Mouse (Mus musculus): ENCODE data around the gene Kpna2.
"Not testable (repeated sequence)": the region's sequence is repeated elsewhere in the genome, so short reads cannot be mapped to it uniquely, and the experiment has no call there.

The Kpna2 gene

GRCm38 (mm10) chr11:107017339-107017886 is 18.1 kb upstream of the Kpna2 start:
- no peak for DNase-seq

GRCm38 (mm10) chr11:107016893-107017292 is 17.6 kb upstream of the Kpna2 start:
- no peak for DNase-seq

DNA sequence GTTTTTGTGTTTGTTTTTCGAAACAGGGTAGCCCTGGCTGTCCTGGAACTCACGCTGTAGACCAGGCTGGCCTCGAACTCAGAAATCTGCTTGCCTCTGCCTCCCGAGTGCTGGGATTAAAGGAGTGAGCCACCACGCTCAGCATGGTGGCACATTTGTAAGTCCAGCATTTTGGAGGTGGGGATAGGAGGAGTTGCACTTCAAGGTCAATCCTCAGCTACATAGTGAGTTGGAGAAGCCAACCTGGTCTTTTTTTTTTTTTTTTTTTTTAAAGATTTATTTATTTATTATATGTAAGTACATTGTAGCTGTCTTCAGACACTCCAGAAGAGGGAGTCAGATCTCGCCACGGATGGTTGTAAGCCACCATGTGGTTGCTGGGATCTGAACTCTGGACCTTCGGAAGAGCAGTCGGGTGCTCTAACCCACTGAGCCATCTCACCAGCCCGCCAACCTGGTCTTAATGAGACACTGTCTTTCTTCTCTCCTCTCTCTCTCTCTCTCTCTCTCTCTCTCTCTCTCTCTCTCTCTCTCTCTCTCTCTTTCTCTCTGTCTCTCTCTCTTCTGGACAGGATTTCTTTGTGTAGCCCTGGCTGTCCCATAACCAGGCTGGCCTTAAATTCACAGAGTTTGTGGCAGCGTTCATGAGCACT is 16.3 kb upstream of the Kpna2 start:
- DNase-seq: not testable (repeated sequence)

DNA sequence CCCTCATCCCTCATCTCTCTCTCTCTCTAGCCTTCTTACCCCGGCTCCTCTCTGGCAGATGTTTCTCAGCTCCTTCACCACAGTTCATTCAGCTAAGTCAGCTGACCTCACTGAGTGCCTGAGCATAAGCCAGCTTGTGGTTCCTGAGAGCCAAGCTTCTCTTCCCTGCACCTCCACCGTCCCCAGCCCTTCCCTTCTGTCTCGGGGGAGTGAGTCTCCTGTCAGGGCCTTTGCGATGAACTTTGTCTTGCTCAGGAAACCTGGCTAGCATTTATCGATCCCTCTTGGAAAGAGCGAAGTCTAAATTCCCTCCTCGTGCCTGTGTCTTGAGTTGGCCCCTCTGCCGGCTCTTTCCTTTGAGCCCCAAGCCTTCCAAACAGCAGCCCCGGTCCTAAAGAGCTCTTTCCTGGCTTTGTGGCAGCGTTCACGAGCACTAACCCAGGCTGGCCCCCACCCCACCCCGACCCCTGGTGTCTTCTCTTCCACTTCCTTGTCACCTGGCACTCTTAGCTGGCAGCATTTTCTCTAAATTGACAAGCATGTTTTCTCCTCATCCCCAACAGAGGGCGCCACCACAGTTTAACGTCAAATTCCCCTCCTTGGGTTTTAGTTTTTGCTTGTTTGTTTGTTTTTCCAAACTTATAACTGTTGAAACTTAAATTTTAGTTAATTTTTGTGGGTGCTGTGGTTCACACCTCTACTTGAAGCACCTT is 15.4 kb upstream of the Kpna2 start:
- DNase-seq: peak in 1 of 2 experiments; percentile 33

- DNase-seq: no peak
Measured at GRCm38 (mm10) chr11:107014020-107014585, 14.8 kb upstream of the Kpna2 start.

GRCm38 (mm10) chr11:107012324-107013017 is 13.1 kb upstream of the Kpna2 start:
- DNase-seq: peak; percentile 96 to 97

DNA sequence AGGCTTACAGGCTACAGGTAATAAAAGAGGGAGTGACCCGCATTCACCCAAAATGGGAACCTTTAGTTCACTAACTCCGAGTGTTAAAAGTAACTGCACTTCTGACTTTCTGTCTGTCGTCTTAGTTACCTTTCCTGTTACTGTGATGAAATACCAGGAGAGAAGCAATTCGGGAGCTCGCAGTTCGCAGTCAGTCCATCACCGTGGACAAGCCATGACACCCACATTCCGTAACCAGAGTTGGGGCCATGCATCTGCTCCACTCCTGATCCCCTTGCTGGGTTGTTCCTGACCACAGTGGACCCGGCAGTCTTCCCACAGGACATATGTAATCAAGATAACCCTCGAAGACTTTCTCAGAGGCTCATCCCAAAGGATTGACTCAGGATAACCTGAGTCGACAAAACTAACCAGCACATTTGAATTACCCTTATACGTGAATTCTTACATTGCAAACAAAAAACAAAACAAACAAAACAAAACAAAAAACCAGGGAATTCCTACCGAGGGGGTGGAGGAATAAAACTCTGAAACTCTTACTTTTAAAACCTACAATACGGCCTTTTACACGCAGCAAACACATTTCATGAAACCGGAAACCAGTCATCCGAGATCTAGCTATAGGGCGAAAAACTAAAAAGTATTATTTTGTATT is 12.5 kb upstream of the Kpna2 start:
- peak in 1 of 2 experiments; percentile 16 for DNase-seq

DNA sequence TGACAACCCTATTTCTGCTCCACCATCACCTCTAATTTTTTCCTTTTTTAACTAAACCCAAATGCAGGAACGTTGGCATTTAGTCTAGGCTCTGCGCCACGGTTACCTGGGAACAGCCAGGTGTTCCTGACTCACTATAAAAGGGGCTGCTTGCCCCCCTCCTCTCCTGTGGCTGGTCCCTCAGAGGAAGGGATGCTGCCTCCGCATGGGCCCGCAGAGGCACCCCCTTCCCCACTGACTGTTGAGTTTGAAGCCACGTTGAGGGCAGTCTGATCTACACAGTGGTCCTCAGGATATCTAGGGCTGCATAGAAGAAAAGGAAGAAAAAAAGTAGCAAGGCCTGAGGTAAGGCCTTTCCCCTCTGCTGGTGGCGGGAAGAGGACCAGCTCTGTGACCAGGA is 11.8 kb upstream of the Kpna2 start:
- DNase-seq: no peak

DNA sequence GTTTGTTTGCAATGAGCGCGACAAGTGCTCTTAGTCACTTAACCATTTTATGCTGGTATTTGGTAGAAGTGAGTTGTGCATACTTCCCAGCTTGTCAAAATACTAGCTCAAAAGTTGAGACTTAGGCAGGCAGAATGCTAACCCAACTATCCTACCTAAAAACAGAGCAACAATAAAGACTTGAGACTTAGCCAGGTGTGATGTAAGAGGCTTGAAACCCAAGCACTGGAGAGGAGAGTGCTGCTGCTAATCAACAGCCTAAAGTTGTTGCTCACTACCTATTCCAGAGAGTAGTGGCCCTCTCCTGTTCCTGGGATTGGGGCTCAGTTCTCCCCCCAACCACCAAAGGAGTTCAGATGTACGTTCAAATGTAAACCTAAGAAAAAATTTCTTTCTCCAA is 11.1 kb upstream of the Kpna2 start:
- DNase-seq: no peak

DNA sequence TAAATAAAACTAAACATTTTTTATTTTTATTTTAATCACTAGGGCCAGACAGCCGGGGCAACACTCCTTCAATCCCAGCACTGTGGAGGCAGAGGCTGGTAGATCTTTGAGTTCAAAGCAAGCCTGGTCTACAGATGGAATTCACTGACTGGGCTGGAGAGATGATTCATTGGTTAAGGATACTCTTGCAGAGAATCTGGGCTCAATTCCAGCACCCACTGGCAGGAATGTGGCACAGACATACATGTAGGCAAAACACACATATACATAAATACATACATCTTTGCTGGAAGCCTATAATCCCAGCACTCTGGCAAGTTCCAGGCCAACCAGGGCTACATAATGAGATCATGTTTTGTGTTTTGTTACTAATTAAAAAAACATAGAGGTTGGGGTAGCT is 6.2 kb upstream of the Kpna2 start:
- no peak for DNase-seq

GRCm38 (mm10) chr11:107001760-107002675 is 2.7 kb upstream of the Kpna2 start:
- no peak for DNase-seq

GRCm38 (mm10) chr11:106999949-107000513 is 690 bp upstream of the Kpna2 start:
- DNase-seq: no peak

DNA sequence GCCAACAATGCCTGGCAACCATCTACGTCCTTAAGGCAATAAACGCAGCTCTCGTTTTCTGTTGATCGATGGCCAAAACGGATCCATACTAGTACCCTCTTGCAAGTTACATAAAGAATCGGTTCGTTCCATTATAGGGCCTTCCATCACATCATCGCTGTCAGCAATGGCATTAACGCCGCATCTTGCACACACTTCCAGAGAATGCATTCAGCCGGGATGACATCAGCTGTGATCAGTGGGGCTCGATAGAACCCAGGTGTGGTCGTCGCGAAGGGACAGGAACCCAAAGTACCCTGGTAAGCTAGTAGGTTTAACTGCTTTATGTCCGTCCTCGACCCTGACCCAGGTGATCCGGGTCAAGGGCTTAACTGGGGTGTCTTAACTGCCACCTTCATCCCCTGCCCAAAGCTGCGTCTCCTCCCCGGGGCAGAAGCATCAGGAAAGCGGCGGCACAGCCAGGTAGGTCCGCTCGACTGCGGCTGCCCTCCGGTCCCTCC is 640 bp downstream of the Kpna2 start:
- DNase-seq: no peak

DNA sequence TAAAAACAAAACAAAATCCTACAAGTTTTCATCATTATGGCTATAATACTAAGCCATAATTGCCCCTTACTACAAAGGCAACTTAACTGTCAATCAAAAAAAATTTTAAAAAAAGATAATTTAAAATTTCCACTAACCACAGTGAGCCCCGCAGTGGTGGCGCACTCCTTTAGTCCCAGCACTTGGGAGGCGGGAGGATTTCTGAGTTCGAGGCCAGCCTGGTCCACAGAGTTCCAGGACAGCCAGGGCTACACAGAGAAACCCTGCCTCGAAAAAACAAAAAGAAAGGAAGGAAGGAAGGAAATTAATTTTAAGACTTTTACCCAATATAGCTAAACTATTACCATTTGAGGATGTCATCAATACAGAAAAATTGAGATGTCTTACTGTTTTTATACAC is 1.4 kb downstream of the Kpna2 start:
- no peak for DNase-seq

- not testable (repeated sequence) for DNase-seq
Measured at GRCm38 (mm10) chr11:106996492-106996891, 2.8 kb downstream of the Kpna2 start.

- DNase-seq: no peak
Measured at GRCm38 (mm10) chr11:106994246-106995085, 4.9 kb downstream of the Kpna2 start.

GRCm38 (mm10) chr11:106987384-106987783 is 12.0 kb downstream of the Kpna2 start:
- no peak for DNase-seq

GRCm38 (mm10) chr11:106985979-106986604 is 13.2 kb downstream of the Kpna2 start:
- not testable (repeated sequence) for DNase-seq

DNA sequence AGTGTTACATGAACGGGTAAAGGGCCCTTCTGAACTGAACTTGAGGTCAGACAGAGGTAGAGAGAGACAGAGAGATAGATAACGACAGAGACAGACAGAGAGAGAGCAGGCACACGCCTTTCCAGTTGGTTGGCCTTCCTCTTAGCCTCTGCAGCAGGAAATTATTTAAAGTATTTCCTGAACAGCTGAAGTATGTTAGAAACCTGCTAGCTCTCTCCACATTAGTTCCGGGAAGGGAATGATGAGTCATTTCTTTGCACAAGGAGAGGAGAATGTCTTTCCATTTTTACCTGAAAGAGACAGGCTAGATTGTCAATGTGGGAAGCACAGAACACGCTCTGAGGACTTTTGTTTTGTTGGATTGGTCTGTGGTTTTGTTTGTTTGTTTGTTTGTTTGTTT is 17.0 kb downstream of the Kpna2 start:
- DNase-seq: no peak

DNA sequence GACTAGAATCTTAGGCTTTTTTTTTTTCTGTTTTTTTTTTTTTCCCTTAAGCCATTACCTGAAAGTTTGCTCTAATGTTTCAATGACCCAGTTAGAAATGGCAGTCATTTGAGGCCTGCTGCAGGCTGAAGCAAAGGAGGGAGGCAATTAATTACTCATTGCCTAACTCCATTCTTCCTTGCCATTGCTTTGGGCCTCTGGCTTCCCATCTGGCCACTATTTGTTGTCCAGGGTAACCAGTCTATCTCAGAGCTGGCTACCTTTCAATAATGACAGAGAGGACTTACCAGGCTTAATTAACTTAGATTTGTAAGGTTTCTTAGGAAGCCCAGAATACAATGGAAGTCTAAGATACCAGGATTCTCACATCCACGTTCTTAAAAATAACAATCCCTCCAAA is 17.6 kb downstream of the Kpna2 start:
- no peak for DNase-seq

Data from spleen, adult 18-20 months (tissue).